ENCODE assay signal across 36 mouse cellular contexts in genomic region chr11:112889760-112890159, GRCm38 (mm10).
"Had no signal": no experiment of that assay in that cellular context is flagged by ENCODE, and none has a peak within 500 bp of the region (broad histone marks: within the 10 kb centered on the region; RNA-seq: fewer than 3 reads in every experiment).

No protein-coding gene starts in this region.

- H3K4me3 ChIP-seq: heart, embryonic 10.5 days; heart, embryonic 12.5 days; heart, embryonic 13.5 days; heart, embryonic 15.5 days; hindbrain, embryonic 10.5 days; hindbrain, embryonic 12.5 days; hindbrain, embryonic 13.5 days; hindbrain, embryonic 15.5 days; intestine, embryonic 15.5 days; kidney, embryonic 15.5 days; layer of hippocampus, adult 2 months; left cerebral cortex, adult 2 months had no signal

- DNase-seq: heart, postnatal 10 days; heart, postnatal 14 days; heart, postnatal 36 days; heart, postnatal 4 days; kidney, adult 11 months; kidney, adult 18-20 months; kidney, adult 2 months; kidney, adult 8-10 months; kidney, adult 9 months; kidney, postnatal 10 days; kidney, postnatal 14 days; kidney, postnatal 25 days; kidney, postnatal 36 days; kidney, postnatal 4 days; layer of hippocampus, adult 9-11 months; layer of hippocampus, postnatal 36 days had no signal

- H3K27ac ChIP-seq: heart, embryonic 10.5 days; heart, embryonic 13.5 days; heart, embryonic 15.5 days; hindbrain, embryonic 10.5 days; hindbrain, embryonic 12.5 days; hindbrain, embryonic 13.5 days; hindbrain, embryonic 14.5 days; hindbrain, embryonic 15.5 days; hindbrain, postnatal 0 days; intestine, embryonic 15.5 days; kidney, embryonic 15.5 days; kidney, postnatal 0 days; layer of hippocampus, adult 2 months; left cerebral cortex, adult 2 months had no signal

- H3K4me2 ChIP-seq: heart, embryonic 11.5 days; heart, embryonic 12.5 days; heart, embryonic 13.5 days; heart, embryonic 15.5 days; hindbrain, embryonic 12.5 days; hindbrain, embryonic 13.5 days; hindbrain, embryonic 14.5 days; hindbrain, embryonic 15.5 days; intestine, embryonic 15.5 days; kidney, embryonic 15.5 days had no signal

- H3K4me1 ChIP-seq: heart, embryonic 10.5 days; heart, embryonic 12.5 days; heart, embryonic 13.5 days; heart, embryonic 15.5 days; hindbrain, embryonic 15.5 days; intestine, embryonic 15.5 days had no signal

- H3K9me3 ChIP-seq: heart, embryonic 10.5 days; heart, embryonic 12.5 days; heart, embryonic 13.5 days; heart, embryonic 15.5 days; hindbrain, embryonic 10.5 days; hindbrain, embryonic 12.5 days; hindbrain, embryonic 13.5 days; hindbrain, embryonic 15.5 days; intestine, embryonic 15.5 days; kidney, embryonic 15.5 days had no signal

- H3K36me3 ChIP-seq: heart, embryonic 10.5 days; heart, embryonic 12.5 days; heart, embryonic 13.5 days; heart, embryonic 15.5 days; hindbrain, embryonic 10.5 days; hindbrain, embryonic 12.5 days; hindbrain, embryonic 13.5 days; hindbrain, embryonic 15.5 days; intestine, embryonic 15.5 days; kidney, embryonic 15.5 days had no signal

- H3K9ac ChIP-seq: heart, embryonic 12.5 days; heart, embryonic 13.5 days; heart, embryonic 15.5 days; hindbrain, embryonic 12.5 days; hindbrain, embryonic 13.5 days; hindbrain, embryonic 14.5 days; hindbrain, embryonic 15.5 days; intestine, embryonic 15.5 days; kidney, embryonic 15.5 days had no signal

- ATAC-seq: hindbrain, embryonic 16.5 days; hindbrain, postnatal 0 days; inflammation-experienced regulatory T-cells, adult 6 months; intestine, embryonic 15.5 days; intestine, embryonic 16.5 days; intestine, postnatal 0 days had no signal

- H3K27me3 ChIP-seq: heart, embryonic 12.5 days; heart, embryonic 13.5 days; heart, embryonic 15.5 days; hindbrain, embryonic 12.5 days; hindbrain, embryonic 13.5 days; hindbrain, embryonic 15.5 days; intestine, embryonic 15.5 days had no signal
